Mouse (Mus musculus): ENCODE data around the gene Mpp3.
"Not testable (repeated sequence)": the region's sequence is repeated elsewhere in the genome, so short reads cannot be mapped to it uniquely, and the experiment has no call there.

Mpp3 gene

DNA sequence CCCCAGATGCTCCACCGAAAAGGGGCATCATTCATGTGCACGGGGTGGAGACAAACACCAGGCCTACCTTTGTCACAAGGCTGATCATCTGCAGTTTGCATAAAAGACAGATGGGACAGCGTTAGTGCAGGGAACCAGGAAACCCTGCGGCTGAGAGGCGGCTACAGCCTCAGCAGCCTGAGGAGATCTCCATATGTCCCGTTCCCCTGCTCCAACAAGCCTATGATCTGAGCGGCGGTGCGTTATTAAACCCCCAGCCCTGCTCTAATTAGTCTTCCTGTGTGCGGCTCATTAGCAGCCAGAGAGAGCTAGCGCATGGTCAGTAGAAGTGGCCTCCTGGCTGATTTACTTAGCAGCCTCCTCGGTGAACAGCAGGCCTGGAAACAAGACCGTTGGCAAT lies 18.1 kb downstream of the Mpp3 start:
- no peak for DNase-seq (ENCODE audit: low read depth, low spot score)

DNA sequence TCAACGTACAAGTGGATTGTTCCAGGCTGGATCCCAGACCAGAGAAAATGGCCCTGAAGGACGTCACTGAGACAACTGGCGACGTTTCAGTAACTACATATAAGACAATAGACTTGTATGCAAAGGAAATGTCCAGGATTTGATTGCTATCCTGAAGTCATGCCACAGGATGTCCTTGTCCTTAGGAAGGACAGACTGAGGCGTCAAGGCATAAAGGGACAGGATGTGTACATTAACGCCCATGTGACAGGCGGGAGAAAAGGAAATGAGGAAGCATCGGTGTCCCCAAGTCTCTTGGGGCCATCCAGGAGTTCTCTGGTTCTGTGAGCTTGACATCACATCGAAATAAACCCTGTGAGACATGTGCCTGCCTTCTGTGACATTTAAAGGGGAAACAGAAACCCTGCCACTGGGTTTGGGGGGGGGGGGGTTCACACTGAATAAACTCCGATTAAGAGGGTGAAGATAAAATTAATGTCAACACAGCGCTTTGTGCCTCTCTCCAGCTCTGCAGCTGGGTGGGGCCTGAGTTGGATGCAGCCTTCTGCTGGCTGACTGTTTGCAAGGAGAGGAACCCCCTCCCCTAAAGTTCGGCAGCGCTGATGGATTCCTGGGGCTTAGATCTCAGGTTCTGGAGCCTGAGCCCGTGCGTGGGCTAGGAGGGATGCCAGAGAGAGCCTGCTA lies 19.2 kb downstream of the Mpp3 start:
- no peak for DNase-seq (ENCODE audit: low read depth, low spot score)

DNA sequence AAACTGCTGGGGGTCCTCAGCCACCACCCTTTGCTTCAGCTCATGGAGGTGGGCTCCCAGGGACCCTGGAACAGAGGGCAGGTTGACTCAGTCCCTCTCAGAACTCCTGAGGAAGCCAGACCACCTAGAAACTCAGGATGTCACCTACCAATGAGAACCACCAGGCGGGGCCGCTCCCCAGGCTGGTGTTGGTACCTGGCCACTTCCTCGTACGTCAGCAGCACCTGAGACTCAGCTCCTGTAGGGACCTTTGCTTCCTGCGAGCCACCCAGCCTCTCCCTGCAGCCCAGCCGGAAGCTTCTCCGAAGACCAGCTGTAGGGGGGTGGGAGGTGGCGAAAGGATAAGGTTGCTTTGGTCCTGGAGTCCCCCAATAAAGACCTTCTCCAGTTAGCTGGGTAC lies 19.9 kb downstream of the Mpp3 start:
- DNase-seq (ENCODE audit: low read depth, low spot score): no peak

DNA sequence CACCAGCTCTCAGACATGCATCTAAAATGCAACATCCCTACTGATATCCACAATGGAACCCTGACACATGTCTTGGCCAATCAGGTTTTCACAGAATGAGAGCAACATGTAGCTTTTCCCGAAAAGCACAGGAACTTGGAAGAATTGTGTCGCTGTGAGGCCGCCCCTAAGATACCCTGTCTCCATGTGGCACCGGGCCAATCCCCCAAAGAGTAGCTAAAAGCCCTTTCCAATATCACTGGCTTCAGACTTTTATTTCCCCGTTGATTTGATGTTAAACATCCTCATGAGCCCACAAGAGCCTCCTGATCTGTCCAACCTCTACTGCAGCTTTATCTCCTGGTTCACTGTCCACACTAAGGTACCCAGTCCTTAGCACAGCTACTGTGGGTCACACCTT lies 21.6 kb downstream of the Mpp3 start:
- no peak for DNase-seq (ENCODE audit: low read depth, low spot score)

DNA sequence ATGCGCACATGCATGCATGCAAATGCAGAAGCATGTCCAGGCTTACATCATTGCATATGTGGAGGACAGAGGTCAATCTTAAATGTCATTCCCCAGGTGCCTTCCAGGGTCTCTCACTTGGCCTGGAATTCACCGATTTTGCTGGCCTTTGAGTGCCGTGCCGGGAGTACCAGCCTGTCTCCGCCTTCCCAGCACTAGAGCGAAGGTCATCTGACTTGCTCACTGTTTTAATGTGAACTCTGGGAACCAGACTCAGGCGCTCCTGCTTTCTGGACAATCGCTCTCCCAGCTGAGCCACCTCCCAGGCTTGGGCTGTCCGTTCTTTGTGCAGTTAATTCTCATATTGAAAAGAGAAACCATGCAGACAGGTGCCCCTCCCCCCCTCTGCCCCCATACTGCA lies 22.0 kb downstream of the Mpp3 start:
- DNase-seq (ENCODE audit: low read depth, low spot score): no peak

DNA sequence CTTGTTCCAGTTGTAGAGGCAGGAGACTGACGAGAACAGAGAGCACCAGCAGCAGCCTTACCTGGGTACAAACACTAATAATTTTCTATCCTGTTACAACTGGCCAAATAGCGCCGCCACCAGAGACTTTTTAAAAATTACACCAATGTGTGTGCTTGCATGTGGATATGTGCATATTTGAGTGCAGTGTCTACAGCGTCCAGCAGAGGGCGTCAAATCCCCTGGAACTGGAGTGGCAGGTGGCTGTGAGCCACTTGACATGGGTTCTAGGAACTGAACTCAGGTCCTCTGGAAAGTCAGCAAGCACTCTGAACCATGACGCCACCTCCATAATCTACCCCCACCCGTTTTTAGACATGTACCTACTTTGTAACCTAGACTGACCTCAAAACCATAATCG lies 24.0 kb downstream of the Mpp3 start:
- no peak for DNase-seq (ENCODE audit: low read depth, low spot score)

DNA sequence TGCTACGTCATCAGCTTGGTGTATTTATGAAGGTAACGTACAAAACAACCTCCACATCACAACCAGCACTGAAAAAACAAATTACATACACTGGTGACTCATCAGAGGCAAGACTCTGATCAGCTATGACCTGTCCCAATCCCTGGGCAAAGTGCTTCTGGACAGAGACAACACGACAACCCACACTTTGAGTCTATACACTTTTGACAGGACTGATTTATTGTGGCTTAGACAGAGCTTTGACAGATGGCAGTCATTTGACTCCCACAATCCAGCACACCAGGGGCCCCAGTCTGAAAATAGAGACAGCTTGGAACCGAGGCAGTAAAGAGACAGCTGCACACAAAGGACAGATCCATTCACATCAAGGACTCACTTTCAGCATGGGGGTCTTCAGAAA lies 28.8 kb downstream of the Mpp3 start:
- DNase-seq (ENCODE audit: low read depth, low spot score): no peak

DNA sequence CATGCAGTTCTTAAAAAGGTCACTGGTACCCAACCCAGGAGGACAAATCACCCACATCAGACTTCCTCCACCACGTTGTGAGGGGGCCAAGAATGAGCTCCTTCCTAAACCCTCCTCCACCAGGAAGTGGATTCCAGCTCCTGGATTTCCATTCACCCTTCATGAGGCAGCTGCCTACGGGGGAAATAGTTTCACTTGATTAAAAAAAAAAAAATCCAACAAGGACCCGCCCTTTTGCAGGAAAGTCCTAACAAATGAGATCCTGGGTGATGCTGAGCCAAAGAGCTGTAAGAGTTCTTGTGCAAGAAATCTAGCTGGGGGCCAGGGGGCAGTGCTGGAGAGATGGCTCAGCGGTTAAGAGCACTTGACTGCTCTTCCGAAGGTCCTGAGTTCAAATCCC lies 30.0 kb downstream of the Mpp3 start:
- DNase-seq (ENCODE audit: low read depth, low spot score): no peak

DNA sequence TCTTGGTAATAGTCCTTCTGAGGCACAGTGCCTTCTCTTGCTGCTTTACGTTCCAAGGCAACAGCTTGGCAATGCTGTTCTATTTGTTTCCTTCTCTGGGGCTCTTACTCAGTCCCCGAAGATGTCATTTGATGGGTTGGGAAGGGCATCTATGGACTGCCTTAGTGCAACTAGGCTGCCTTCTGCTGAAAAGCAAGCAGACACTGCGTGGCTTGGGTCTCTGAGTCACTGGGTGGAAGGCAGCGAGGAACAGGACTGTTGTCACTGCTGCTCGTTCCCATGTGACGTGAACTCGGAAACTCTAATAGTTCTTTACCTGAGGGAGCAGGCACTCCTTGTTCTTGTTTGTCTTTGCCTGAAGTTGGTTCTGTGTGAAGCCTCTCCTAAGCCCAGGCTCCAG lies 32.3 kb downstream of the Mpp3 start:
- DNase-seq (ENCODE audit: low read depth, low spot score): no peak

DNA sequence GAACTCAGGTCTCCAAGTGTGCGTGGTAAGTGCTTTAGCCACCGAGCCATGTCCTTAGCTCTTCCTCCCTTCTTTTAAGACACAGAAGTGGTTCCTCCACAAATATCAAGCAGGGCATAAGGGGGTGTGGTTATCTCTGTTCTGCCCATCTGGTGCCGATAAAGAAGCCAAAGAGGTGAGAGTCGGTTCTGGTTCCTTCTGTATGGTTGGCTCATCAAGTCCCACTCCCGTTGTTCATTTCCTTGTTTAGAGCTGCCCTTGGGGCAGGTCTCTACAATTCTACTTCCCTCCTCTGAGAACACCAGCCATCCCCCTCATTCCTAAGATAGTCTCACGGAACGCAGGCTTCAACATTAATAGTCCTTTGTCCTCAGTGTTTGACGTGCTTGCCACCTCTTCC lies 34.2 kb downstream of the Mpp3 start:
- no peak for DNase-seq (ENCODE audit: low read depth, low spot score)

DNA sequence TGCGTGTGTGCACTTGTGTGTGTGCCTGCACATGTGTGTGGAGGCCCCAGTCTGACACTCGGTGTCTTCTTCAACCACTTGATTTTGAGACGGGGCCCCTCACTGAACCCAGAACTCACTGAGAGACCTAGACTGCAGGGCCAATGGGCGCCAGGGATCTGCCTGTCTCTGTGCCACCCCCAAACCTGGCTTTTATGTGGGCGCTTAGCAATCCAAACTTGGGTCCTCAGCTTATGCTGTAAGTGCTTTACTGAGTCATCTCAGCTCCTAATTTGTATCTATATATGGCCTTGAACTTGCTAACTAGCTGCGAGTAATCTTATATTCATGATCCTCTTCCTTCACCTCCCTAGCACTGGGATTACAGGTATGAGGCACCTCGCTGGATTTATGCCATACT lies 35.9 kb downstream of the Mpp3 start:
- DNase-seq (ENCODE audit: low read depth, low spot score): no peak

DNA sequence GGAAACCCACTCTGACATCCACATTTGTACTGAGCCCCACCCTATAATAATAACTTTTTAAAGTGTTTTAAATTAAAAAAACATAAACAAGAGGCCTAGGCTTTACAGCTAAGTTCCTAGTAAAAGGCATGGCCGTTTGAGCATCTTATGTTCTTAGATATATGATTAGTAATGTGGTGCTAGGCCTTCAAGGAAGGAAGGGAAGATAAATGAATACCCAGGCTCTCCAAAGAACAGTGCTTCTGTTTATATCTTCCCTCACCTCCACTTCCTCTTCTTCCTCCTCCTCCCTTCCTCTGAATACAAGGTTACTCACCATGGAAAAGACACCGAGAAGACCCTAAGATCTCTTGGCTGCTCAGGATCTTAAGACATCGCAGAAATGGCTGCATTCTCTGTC lies 36.4 kb downstream of the Mpp3 start:
- DNase-seq (ENCODE audit: low read depth, low spot score): no peak

DNA sequence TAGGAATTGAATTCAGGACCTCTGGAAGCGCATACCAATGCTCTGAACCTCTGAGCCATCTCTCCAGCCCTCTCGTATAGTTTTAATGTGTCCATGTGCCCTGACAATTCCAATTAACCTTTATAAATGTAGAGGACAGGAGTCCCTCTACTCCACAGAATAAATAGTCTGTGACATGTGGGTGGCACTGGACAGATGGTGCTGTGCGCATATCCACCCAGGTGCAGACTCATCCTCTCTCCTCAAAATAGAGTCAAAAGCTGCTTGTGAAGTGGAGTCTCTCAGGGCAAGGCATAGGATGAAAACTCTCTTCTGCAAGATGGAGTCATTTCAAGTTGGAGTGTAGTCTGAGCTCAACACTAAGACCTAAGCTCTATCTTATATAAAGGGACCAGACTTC lies 38.0 kb downstream of the Mpp3 start:
- DNase-seq (ENCODE audit: low read depth, low spot score): no peak

DNA sequence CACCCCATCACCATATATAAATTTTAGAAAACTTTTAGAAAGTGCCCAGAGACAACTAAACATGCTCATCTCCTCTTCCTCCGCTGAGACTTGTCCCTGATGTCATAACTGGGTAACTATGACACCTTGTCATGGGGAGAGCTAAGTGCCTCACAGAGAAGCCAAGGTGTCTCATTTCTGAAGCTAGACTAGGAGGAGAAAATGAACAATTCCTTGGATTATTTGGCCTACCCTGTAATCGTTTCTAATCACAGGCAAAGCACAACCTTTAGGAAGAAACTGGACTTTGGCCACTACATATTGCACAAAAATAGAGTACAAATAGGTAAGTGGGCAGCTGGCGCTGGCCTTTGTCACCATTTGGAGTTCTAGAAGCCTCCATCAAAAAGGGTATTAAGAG lies 41.3 kb downstream of the Mpp3 start, which contains the start of gene Dusp3:
Gene Dusp3, minus strand, starts transcription at position 101 of the 400 bp plus-strand sequence.
- DNase-seq (ENCODE audit: low read depth, low spot score): no peak

DNA sequence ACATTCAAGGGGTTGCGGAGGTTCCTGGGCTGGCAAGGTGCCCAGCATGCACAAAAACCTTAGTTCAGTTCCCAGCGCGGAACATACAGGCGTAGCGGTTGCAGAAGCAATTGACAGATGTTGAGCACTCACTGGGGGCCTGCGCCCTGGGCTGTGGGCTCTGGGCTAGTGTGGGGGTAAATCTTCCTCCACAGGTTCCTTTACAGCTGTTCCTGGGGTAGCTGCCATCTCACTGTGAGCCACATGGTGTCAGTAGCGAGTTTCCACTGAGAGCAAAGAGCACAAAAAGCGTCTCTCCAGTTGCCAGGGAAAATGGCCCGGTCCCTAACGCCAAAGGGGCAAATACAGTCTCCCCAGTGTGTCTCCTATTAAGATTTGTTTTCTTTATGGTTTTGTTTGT lies 42.3 kb downstream of the Mpp3 start:
- peak; percentile 50 for DNase-seq (ENCODE audit: low read depth, low spot score)

DNA sequence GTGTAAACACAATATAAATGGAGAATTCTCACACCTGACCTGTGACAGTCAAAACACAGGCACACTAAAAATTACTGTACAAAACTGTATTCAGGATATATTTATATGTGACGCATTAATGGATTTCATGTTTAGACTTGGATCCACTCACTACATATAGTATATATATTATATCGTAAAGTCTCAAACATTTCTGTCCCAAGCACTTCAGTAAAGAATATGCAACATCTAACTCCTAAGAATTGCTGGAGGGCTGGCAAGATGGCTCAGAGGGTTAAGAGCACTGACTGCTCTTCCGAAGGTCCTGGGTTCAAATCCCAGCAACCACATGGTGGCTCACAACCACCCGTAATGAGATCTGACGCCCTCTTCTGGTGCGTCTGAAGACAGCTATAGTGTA lies 42.8 kb downstream of the Mpp3 start:
- not testable (repeated sequence) for DNase-seq (ENCODE audit: low read depth, low spot score)

DNA sequence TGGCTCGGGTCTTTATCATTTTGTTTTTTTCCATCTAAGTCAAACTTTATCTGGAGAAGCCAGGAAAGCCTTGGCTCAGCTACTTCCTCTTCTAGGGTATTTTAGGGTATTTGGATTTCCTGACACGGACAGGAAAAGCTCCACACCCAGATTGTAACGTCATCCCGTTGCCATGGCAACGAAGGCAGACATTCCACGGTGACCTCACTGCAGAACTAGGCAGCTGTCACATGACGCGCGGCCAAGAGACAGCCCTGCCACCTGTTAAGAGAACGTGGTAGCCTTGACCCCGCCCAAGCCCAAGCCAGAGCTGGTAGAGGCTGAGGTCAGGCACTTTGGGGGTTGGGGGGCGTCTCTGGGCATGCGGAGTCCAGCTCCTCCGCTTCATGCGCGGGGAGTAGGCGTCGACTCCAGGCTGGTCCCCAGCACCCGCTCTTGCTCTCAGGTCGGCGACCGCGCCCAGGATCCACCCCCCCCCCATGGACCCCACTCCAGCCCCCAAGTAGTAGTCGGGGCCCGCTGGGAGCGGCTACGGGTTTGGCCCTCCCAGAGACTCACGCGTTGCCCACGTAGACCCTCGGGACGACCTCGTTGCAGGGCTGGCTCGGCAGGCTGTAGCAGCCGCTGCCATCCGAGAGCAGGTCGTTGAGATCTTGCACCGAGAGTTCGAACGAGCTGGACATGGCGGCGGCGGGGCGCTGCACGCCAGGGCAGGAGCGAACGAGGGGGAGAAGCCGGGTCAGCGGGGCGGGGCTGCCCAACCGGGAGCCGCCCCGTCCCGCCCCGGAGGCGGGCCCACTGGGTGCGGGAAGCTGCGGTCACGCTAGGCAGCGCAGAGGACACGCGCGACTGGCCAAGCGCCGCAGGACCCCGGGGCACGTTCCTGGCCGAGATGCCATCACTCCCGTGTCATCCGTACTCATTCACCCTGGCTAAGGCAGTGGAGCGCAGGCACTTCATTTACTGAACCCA lies 43.9 kb downstream of the Mpp3 start, which contains the start of gene Cfap97d1:
Gene Cfap97d1, plus strand, starts transcription at position 226 of the 972 bp plus-strand sequence.
- peak; percentile 71 for DNase-seq (ENCODE audit: low read depth, low spot score)

DNA sequence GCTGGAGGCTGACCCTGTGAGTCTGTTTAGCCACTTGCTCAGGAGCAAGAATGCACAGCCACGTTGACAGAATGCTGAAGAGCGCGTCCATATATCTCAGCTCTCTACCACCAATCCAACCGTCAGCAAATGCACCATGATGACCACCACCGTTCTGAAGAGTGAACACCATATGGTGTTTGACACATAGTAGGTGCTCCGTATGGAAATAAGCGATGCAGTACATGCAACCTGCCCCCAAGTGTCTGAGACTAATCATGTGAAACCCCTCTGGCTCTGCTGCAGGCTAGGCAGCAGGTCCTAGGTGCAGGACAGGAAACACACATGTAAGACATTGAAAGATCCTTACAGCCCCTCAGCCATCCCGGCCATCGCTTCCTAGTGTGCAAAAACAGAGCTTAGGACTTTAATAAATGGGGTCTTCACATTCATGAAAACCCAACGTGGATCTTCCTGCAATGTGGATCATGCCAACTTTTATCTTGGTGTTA lies 44.8 kb downstream of the Mpp3 start:
- DNase-seq (ENCODE audit: low read depth, low spot score): no peak

DNA sequence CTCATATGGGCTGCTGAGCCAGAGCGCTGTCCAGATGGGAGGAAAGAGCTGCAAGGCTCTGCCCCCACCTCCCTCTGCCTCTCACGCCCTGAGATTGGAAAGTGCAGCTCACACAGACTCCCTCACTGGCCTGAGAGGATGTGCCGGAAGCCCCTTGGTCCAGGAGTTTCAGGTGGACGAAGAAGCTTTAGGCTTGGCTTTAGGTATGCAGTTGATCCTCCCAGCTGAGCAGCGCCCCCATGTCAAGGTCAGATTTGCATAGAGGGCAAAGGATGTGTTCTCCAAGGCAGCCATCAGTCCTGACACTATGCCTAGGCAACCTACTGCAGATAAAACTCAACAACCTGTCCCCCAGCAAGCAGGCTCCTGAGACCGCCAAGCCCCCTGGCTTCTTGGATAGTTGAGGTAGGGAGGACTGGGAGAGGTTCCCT lies 45.3 kb downstream of the Mpp3 start:
- DNase-seq (ENCODE audit: low read depth, low spot score): no peak

DNA sequence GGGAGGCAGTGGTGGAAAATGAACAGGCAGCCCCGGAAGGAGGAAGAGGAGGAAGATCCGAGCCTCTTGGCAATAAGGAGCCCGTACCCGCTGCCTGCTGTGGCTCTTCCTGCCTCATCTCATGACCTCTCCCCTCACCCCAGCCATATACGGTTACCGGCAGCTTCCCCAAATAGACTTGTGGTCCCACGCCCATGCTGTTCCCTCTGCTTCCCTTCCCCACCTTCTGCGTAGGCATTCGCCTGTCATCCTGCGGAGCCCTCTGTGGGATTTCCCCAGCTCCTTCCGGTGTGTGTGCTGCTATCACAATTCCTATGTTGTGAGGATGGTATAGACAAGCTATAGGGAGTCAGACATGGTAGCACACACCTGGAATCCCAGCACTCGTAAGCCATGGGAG lies 46.4 kb downstream of the Mpp3 start:
- DNase-seq (ENCODE audit: low read depth, low spot score): no peak

DNA sequence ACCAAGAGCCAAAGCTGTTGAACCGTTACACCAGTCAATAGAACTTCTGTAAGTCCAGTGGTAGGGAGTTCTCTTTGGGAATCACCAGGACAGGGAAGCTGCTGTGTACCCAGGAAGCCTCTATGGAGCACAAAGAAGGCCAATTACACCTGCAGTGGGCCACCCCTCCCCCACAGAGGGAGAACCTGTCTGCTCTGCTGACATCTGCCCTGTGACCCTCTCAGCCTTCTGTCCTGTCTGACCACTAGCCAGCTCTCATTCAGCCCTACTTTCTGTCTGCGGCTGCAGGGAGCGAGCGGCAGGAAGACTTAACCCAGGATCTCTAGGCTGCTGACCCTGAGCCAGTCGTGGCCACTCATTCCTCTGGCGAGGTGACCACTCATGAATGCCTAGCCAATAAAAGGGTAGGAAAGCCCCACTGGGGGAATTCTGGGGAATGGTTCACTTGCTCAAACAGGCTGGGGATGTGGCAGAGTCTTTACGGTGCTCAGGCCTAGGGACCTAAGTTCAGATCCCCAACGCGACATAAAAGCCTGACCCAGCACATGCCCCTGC lies 47.6 kb downstream of the Mpp3 start:
- no peak for DNase-seq (ENCODE audit: low read depth, low spot score)

DNA sequence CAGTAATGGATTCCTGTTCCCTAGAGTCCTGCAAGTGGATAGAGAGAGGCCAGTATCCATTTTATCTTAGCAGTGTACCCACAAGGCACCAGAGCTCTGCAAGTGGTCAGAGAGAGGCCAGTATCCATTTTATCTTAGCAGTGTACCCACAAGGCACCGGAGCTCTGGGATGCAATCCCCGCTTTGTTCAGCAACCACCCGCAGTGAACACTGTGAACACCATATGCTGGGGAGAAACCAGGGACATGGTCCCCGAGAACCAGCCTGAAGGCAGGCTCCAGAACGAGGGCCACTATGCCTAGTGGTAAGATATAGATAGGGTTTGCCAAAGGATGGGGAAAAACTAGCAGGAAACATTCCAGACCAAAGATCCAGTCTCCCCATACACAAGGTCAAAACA lies 49.1 kb downstream of the Mpp3 start:
- no peak for DNase-seq (ENCODE audit: low read depth, low spot score)

All from retina, adult 2 months (tissue).